Mouse (Mus musculus) cerebellum, adult 2 months (tissue): ENCODE data around the gene Klhdc7b. TPM values are rescaled to one million over a fixed set of nuclear protein-coding genes. Genes with fewer than 3 reads are reported as not detected.

Experiments
- DNase-seq, 2 experiments: peaks; one replicate each; pipeline ENCODE4 v3.0.0; 2021
- H3K27ac ChIP-seq: fragments of 200-500 bp; 2 replicates; pipeline ENCODE4 v1.5.1; 2012; ENCODE audit warnings: low read length, control low read depth, inconsistent platforms; ENCODE audit not compliant: insufficient read depth
- H3K27me3 ChIP-seq: fragments of 200-500 bp; 2 replicates; pipeline ENCODE4 v1.6.1; 2012; ENCODE audit warnings: inconsistent platforms, mild to moderate bottlenecking, low read length, moderate library complexity; ENCODE audit not compliant: control insufficient read depth, insufficient read depth
- H3K4me1 ChIP-seq: fragments of 200-500 bp; 2 replicates; pipeline ENCODE4 v1.6.1; 2011; ENCODE audit warnings: low read length; ENCODE audit not compliant: control insufficient read depth, insufficient read depth
- H3K4me3 ChIP-seq: fragments of 200-500 bp; replicated peaks from 2 replicates; pipeline ENCODE3; 2011; ENCODE audit warnings: mild to moderate bottlenecking, low read depth, low read length, control low read depth; ENCODE audit not compliant: insufficient read depth
- CTCF ChIP-seq: fragments of 200-500 bp; IDR thresholded peaks from 2 replicates; pipeline ENCODE4 v1.5.1; 2011; ENCODE audit warnings: low read depth, mild to moderate bottlenecking, control low read depth, low read length, moderate library complexity, borderline replicate concordance; ENCODE audit not compliant: insufficient read depth
- POLR2A ChIP-seq: fragments of 200-500 bp; IDR thresholded peaks from 2 replicates; pipeline ENCODE4 v1.6.1; 2011; ENCODE audit warnings: low read length, control low read depth, borderline replicate concordance; ENCODE audit not compliant: insufficient read depth
- WGBS: fragments of 180-500 bp; shearing (Covaris S2); methylation state at CpG from one replicate; pipeline ENCODE4 v1.1.7; 2018; 5-methylcytosine and 5-hydroxymethylcytosine counted together
- polyA plus RNA-seq: library from polyadenylated mRNA; depleted of rRNA; stranded (reverse); fragments of >200 nt; gene quantifications from 2 replicates; pipeline ENCODE4 v1.2.3, GENCODE M21; 2012

Gene Klhdc7b
- polyA plus RNA-seq, 1 experiment = 2.6 TPM

DNA sequence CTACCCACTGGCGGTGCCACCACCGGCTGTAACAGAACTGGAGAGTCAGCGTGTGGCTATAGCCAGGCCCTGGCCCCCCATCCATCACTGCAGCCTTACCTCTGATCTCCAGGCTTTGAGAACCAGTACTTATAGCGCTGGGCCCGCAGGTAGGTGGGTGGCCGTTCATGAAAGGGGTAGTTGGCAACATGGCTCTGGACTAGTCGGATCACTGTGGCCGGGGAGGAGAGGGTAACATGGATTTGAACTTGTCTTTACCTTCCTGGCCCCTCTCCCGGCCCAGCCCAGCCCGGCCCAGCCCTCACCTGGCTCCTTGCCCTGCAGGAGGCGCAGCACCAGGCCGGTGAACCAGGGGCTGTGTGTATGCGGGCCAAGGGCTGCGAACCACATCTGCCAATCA lies 32.7 kb upstream of the Klhdc7b start:
- Histone ChIP-seq H3K4me3 (no peak overlapping the region), H3K27ac (no peak overlapping the region), H3K4me1 (peaks cover 5% of the 10 kb centered on the region; the same call in 1 of the 2 replicates), H3K27me3 (no peaks in the 10 kb centered on the region)
- DNase-seq = no peak
- WGBS = 89% methylated on average over 14 of the region's 14 CpGs
- TF ChIP-seq CTCF (no peak), POLR2A (no peak)

DNA sequence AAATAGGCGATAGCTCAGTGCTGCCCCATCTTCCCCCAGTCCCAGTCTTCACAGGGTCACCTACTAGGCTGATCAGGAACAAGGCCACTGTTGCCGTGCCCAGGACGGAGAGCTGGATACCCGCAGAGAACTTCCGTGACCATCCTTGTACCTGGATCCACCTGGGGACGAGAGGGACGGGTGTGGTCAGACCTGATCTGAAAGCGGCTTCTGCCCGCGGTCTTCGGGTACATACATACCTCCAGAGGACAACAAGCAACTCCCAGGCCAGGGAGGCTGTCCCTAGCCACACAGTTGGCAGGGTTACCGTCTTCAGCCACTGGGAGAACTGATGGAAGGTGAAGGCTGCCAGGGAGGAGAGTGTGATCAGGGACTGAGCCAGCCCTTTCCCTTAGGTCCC lies 31.9 kb upstream of the Klhdc7b start:
- DNase-seq = no peak
- H3K4me1 ChIP-seq = peaks cover 5% of the 10 kb centered on the region; the same call in 1 of the 2 replicates
- H3K4me3 ChIP-seq = no peak overlapping the region
- no peaks in the 10 kb centered on the region for H3K27me3 ChIP-seq
- no peak overlapping the region for H3K27ac ChIP-seq
- TF ChIP-seq CTCF (no peak), POLR2A (no peak)
- WGBS = 92% methylated on average over 12 of the region's 12 CpGs

DNA sequence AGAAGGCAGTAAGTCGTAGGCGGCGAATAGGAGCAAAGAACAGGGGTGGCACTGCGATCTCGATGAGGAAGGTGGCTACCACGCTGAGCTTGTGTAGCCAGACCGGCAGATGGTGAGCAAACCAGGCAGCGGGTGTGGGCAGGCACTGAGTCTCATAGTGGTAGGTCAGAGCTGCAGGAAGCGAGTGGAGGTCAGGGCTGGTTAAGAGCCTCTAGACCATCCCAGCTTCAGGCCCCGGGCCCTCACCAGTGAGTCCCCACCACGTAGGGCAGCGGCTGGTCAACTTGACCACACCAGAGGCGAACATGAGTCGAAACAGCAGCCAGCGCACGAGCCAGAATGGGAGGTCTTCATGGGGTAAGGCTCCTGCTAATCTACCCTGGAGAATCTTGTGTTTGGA lies 30.9 kb upstream of the Klhdc7b start:
- H3K27ac ChIP-seq = no peak overlapping the region
- H3K4me1 ChIP-seq = peaks cover 5% of the 10 kb centered on the region; the same call in 1 of the 2 replicates
- TF ChIP-seq POLR2A = no peak
- TF ChIP-seq CTCF = no peak
- DNase-seq = no peak
- 83% methylated on average over 16 of the region's 16 CpGs for WGBS
- H3K4me3 ChIP-seq = no peak overlapping the region
- H3K27me3 ChIP-seq = no peaks in the 10 kb centered on the region

DNA sequence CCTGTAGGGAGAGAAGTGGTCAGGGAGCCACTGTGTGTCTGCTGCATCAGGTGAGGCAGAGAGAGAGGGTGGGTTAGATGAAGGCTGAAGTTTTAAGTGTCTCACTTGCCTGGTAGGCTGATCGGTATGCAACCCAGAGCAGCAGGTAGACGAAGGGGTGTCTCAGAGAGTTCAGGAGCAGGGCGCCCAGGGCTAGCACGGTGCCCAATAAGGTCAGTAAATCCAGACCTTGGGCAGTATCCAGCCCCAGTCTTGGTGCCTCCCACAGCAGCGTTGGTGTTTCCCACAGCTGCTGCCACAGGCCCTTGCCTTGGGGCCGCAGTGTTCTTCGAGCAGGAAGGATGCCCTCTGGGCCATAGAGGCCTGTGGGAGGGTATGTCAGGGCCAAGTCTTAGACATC lies 30.3 kb upstream of the Klhdc7b start:
- WGBS = 49% methylated on average over 7 of the region's 7 CpGs
- TF ChIP-seq POLR2A = no peak
- TF ChIP-seq CTCF = no peak
- H3K4me3 ChIP-seq = peak overlapping the region; percentile 92
- peak in 1 of 2 experiments; percentile 33 for DNase-seq
- no peak overlapping the region for H3K27ac ChIP-seq
- no peaks in the 10 kb centered on the region for H3K27me3 ChIP-seq
- H3K4me1 ChIP-seq = peaks cover 5% of the 10 kb centered on the region; the same call in 1 of the 2 replicates

DNA sequence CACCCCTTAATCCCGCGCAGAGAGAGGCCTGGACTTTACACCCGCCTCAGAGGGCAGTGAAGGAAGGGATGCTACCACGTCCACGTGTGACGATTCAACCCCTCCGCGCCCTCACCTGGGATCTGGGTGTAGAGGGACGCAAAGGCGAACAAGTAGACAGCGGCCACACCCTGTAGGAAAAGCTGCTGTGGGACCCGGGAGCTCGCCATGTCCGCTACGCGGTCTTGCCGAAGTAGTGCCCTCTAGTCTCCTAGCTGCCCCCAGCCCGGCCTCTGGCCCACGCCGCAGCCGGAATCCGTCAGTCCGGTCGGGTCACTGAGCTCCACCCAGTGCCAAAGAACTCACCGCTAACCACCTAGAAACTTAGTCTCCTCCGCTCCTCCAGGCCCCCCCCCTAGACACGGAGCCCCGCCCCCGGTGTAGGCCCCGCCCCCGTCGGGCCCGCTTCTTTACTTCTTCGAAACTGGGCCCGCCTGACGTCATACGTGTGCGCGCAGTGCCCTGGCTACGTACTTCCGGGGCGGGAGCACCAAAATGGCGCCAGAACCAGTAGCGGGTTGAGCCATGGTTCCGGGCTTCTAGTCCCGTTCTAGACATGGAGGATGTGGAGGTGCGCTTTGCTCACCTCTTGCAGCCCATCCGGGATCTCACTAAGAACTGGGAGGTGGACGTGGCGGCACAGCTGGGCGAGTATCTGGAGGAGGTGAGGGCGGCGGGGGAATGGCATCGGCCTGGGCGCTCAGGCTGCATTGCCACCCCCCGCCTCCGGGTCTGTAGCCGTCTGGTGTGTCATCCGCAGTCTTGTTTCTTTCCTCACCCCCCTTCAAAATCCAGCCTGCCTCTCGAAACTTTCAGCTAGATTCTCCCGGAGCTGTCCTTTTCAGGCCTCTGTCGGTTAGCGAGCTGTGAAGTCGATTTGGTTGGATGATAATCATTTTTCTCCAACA lies 29.2 kb upstream of the Klhdc7b start, which contains the start of the genes Lmf2 and Ncaph2:
TSS of gene Lmf2 (minus strand) at position 419 of the 947 bp plus-strand sequence.
TSS of gene Ncaph2 (plus strand) at position 479 of the 947 bp plus-strand sequence.
- peak; percentile 93 to 96 for DNase-seq
- WGBS = under 1% methylated on average over 64 of the region's 64 CpGs
- H3K27me3 ChIP-seq = no peaks in the 10 kb centered on the region
- peak within 1 kb of the TSS; percentile 92 for H3K27ac ChIP-seq
- peaks cover 5% of the 10 kb centered on the region; the same call in 1 of the 2 replicates for H3K4me1 ChIP-seq
- peak within 1 kb of the TSS; percentile 92 for H3K4me3 ChIP-seq
- TF ChIP-seq POLR2A (peak; percentile 75; the same call in 1 of the 2 replicates), CTCF (no peak)

DNA sequence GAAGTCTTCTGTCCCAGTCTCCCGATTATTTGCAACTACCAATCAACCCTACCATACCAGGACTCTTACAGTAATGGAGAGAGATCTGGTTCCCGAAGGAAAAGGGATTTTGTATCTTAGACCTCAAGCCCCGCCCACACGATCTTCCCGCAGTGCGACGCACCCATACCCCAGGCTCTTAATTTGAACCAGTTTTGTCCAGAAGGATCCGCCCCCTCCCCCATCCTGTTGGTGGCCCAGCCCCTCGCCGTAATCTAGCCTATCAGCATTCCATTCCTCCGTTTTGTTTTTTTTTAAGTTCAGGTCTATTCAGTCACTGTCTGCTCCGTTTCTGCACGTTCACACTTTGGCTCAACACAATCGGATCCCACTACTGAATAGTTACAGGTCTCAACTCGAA lies 28.3 kb upstream of the Klhdc7b start:
- Histone ChIP-seq H3K27ac (no peak overlapping the region), H3K4me1 (peaks cover 5% of the 10 kb centered on the region; the same call in 1 of the 2 replicates), H3K4me3 (peak overlapping the region; percentile 92), H3K27me3 (no peaks in the 10 kb centered on the region)
- 0% methylated on average over 15 of the region's 15 CpGs for WGBS
- TF ChIP-seq CTCF (no peak), POLR2A (no peak)
- peak in 1 of 2 experiments; percentile 28 for DNase-seq

DNA sequence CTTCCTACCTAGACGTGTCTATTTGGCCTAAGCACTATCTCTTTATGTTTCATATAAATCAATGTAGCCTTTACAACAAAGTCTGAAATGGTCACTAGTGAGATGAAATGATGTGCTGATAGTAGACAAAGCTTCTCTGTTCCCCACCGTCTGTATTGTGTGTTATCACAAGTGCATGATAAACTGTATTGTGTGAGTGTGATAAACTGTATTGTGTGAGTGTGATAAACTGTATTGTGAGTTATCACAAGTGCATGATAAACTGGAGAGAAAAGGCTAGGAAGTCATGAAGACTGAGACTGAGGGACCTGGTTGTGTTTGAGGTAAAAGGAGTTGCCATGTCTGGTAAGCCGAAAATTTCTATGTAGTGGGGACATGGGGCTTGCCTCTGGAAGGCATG lies 25.9 kb upstream of the Klhdc7b start:
- WGBS = 80% methylated on average over 3 of the region's 3 CpGs
- no peak for DNase-seq
- Histone ChIP-seq H3K27ac (no peak overlapping the region), H3K4me1 (peaks cover 12% of the 10 kb centered on the region), H3K4me3 (no peak overlapping the region), H3K27me3 (no peaks in the 10 kb centered on the region)
- TF ChIP-seq POLR2A = no peak
- no peak for TF ChIP-seq CTCF
